Mouse (Mus musculus) megakaryocyte, embryonic 14.5 days (primary cell): Measurements from ENCODE around the gene Mier2.

ENCODE experiments used
- FLI1 ChIP-seq: IDR thresholded peaks from 2 replicates; pipeline ENCODE4 v1.6.1; 2012; ENCODE audit warnings: low read length, inconsistent platforms, mixed read lengths
- GATA1 ChIP-seq: IDR thresholded peaks from 3 replicates; pipeline ENCODE4 v1.6.1; 2012; ENCODE audit warnings: mixed read lengths, low read length, inconsistent platforms, borderline replicate concordance

DNA sequence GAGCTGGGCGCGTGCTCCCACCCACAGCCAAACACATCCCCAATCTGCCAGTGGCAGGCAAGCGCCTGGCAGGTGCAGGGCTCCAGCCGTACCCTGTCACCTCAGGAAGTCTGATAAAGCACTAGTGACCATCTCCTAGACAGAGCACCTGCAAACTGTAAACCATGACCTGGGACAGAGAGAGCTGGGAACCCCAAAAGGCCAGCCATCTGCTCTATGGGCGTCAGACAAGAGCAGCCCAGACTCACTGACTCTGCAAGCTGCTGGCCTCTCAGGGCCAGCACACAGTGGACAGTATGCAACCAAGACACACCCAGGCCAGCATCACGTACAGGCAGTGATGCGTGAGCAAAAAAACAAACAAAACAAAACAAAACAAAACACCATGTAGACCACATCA lies 23.9 kb upstream of the Mier2 start:
- TF ChIP-seq GATA1 = no peak
- no peak for TF ChIP-seq FLI1
